Mouse (Mus musculus) CD4-positive helper T cell, adult 2 months (primary cell): Measurements from ENCODE around the gene Gm43517.

ENCODE experiments used
- DNase-seq: peaks from one replicate; pipeline ENCODE4 v3.0.0-alpha.2; 2012; ENCODE audit warnings: low read depth, missing footprints, low spot score

Gm43517 gene

GRCm38 (mm10) chr12:49385631-49385990 is 637 bp downstream of the Gm43517 start:
- DNase-seq = no peak

GRCm38 (mm10) chr12:49386081-49386805 is 1.3 kb downstream of the Gm43517 start:
- DNase-seq = no peak

- DNase-seq = no peak
Measured at GRCm38 (mm10) chr12:49387856-49388598, 3.1 kb downstream of the Gm43517 start.

- no peak for DNase-seq
Measured at GRCm38 (mm10) chr12:49389666-49390065, 4.7 kb downstream of the Gm43517 start.

GRCm38 (mm10) chr12:49390257-49390656 is 5.3 kb downstream of the Gm43517 start:
- DNase-seq = no peak

- DNase-seq = no peak
Measured at GRCm38 (mm10) chr12:49390926-49391304, 5.9 kb downstream of the Gm43517 start.

- no peak for DNase-seq
Measured at GRCm38 (mm10) chr12:49391305-49392040, 6.5 kb downstream of the Gm43517 start.

- DNase-seq = no peak
Measured at GRCm38 (mm10) chr12:49392041-49392390, 7.0 kb downstream of the Gm43517 start.

GRCm38 (mm10) chr12:49392876-49393275 is 7.9 kb downstream of the Gm43517 start:
- no peak for DNase-seq

GRCm38 (mm10) chr12:49393639-49394038 is 8.7 kb downstream of the Gm43517 start:
- no peak for DNase-seq

GRCm38 (mm10) chr12:49394181-49394580 is 9.2 kb downstream of the Gm43517 start:
- no peak for DNase-seq

- DNase-seq = no peak
Measured at GRCm38 (mm10) chr12:49394836-49395235, 9.9 kb downstream of the Gm43517 start.

- DNase-seq = no peak
Measured at GRCm38 (mm10) chr12:49395969-49396368, 11.0 kb downstream of the Gm43517 start.

GRCm38 (mm10) chr12:49396776-49397175 is 11.8 kb downstream of the Gm43517 start:
- no peak for DNase-seq

- DNase-seq = no peak
Measured at GRCm38 (mm10) chr12:49397443-49398162, 12.6 kb downstream of the Gm43517 start.

GRCm38 (mm10) chr12:49398163-49398540 is 13.2 kb downstream of the Gm43517 start:
- DNase-seq = no peak

- no peak for DNase-seq
Measured at GRCm38 (mm10) chr12:49398636-49399035, 13.7 kb downstream of the Gm43517 start.

GRCm38 (mm10) chr12:49399611-49400010 is 14.6 kb downstream of the Gm43517 start:
- no peak for DNase-seq

- DNase-seq = no peak
Measured at GRCm38 (mm10) chr12:49400036-49400852, 15.3 kb downstream of the Gm43517 start.

GRCm38 (mm10) chr12:49400853-49401118 is 15.8 kb downstream of the Gm43517 start:
- DNase-seq = no peak

GRCm38 (mm10) chr12:49401119-49401795 is 16.3 kb downstream of the Gm43517 start:
- no peak for DNase-seq
